Mouse (Mus musculus): Measurements from ENCODE around the gene Coq10b.

GRCm38 (mm10) chr1:55051671-55052070, 899 bp upstream of the Coq10b start:
- no peak for TF ChIP-seq CTCF (IDR thresholded peaks at IDR 0.05)
- no peak for TF ChIP-seq EP300 (IDR thresholded peaks at IDR 0.05)
